Mouse (Mus musculus) layer of hippocampus, adult 8-10 months (tissue): ENCODE results near the gene Olfr1156. TPM values are rescaled to one million over a fixed set of nuclear protein-coding genes. Genes with fewer than 3 reads are reported as not detected.

Experiments used
- DNase-seq, 2 experiments: peaks; one replicate each; pipeline ENCODE4 v3.0.0; 2022; ENCODE audit warnings: low spot score in 2 of 2
- total RNA-seq, 4 experiments: library from RNA; stranded (reverse); gene quantifications; 2 replicates each; pipeline ENCODE4 v1.2.4; 2022

Olfr1156 gene
- total RNA-seq: not detected

DNA sequence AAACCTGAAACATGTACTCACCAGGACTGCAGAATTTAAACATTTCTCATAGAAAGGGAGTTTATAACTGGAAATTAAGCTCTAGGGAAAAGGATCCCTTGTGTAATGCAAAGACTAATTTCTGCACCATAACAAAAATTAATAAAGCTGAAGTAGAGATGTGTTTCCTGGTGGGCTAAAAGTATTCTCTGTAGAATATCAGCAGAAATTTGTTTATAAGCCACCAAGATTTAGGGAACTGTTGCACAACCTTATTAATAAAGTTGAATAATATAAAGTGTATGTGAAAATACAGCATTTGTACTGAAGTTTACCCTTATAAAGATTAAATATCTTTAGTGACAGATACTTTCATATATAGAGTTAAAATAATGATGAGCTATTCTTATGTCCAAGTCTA is at the start of gene Olfr1156:
Gene Olfr1156 (minus strand): TSS at position 101 of the 400 bp plus-strand sequence.
- no peak for DNase-seq

DNA sequence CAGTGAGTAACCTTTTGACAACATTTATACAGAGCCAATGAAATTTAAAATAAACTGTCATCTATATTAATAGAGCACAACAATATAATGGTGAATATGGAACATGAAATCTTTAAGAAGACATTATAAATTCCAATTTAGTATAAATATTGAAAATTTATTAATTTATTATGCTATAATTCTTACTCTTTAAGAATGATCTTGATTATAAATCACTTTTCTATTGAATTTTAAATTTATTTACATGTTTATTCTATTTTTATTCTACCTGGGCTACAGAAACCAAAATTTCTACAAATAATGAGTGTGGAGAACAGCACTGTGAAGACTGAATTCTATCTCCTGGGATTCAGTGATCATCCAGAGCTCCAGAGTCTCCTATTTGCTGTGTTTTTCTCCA is 36.9 kb upstream of the Olfr1156 start, which contains the start of gene Olfr1158:
Gene Olfr1158 (plus strand): TSS at position 301 of the 400 bp plus-strand sequence.
- no peak for DNase-seq

DNA sequence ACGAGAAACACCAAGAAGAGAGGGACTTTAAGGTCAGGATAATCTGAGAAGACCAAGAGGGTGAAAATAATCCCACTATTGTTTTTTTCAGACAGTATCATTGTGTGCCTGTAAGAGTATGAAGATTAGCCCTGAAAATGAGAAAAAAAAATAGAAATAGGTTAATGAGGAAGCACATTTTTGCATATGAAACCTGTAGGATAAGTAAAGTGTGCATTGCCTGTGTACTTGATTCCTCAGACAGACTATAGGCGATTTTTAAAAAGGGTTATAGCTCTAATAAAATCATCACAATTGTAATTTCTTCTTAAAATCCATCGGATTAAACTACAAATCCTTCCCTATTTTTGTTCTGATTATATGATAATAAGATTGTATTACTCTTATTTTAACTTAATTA is 21.7 kb upstream of the Olfr1156 start, which contains the start of gene Olfr74:
Gene Olfr74 (minus strand): TSS at position 101 of the 400 bp plus-strand sequence.
- no peak for DNase-seq

DNA sequence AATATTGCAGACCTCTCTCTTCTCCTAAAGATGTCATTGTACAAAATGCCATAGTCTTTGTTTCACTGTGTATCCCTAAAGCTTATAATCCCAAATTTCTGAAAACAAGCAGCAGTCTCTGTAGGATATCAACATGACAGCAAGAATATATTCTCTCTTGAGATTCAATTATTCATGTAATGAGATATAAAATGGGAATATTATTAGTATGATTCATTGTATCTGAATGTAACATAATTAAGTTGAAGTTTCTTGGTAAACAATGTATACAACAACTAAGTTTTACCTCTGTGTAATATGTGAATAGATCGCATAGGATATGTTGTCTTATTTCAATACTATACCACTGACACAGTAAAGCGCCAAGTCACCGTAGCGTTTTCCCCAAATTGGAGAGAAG is 15.3 kb upstream of the Olfr1156 start, which contains the start of gene Olfr1157:
Gene Olfr1157 (minus strand): TSS at position 101 of the 400 bp plus-strand sequence.
- DNase-seq: no peak

DNA sequence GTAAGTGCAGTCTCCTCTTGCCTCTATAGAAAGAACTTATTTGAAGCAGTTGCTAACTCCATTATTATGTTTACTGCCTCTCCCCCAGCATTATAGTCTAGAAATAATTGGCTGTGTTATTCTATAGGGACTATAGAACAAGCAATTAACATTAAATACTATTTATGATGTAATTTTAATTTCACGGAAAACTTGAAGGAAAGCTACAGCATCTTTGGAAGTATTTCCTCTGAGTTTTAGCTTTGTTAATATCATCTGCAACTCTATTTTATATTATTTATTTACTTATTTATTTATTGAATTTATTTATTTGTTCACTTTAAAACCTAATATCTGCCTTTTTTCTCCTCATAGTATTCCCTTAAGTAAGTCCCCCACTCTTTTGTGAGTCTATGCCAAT is 7.9 kb downstream of the Olfr1156 start, which contains the start of gene Olfr1155:
Gene Olfr1155 (minus strand): TSS at position 101 of the 400 bp plus-strand sequence.
- no peak for DNase-seq

DNA sequence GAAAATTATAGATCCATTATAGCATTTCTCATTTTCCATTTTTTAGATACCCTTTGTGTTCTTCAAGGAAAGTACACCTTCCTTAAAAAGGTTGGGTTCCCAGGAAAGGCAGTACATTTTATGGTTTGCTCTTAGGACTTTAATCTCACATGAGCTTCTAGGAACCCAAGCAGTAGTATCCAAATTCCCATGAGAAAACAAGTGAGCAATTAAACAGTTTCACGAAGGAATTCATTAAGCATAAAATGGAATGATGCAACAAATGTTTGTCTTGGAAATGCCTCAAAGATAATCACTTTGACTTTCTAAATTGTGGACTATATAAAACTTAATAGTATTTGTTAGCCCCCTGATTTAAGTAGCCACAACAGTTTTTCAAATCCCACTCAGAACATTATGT is 47.8 kb downstream of the Olfr1156 start, which contains the start of gene Olfr1154:
Gene Olfr1154 (minus strand): TSS at position 101 of the 400 bp plus-strand sequence.
- DNase-seq: no peak

Other genes with a start within 250 kb of the Olfr1156 start
- not detected for gene Olfr1137, start 239.9 kb downstream of the Olfr1156 start, total RNA-seq
- not detected for gene Olfr1138, start 213.1 kb downstream of the Olfr1156 start, total RNA-seq
- not detected for gene Olfr1140, start 209.3 kb downstream of the Olfr1156 start, total RNA-seq
- not detected for gene Olfr1141, start 199.1 kb downstream of the Olfr1156 start, total RNA-seq
- not detected for gene Olfr152, start 173.6 kb downstream of the Olfr1156 start, total RNA-seq
- not detected for gene Olfr1143, start 152.5 kb downstream of the Olfr1156 start, total RNA-seq
- not detected for gene Olfr1145, start 143.3 kb downstream of the Olfr1156 start, total RNA-seq
- not detected for gene Olfr1148, start 122.6 kb downstream of the Olfr1156 start, total RNA-seq
- gene Olfr1150-ps1, start 109.1 kb downstream of the Olfr1156 start, total RNA-seq: not detected
- gene Olfr1151, start 97.2 kb downstream of the Olfr1156 start, total RNA-seq: not detected
- gene Olfr1152, start 86.6 kb downstream of the Olfr1156 start, total RNA-seq: not detected
- not detected for gene Olfr1153, start 58.1 kb downstream of the Olfr1156 start, total RNA-seq
- gene Olfr1154, start 47.9 kb downstream of the Olfr1156 start, total RNA-seq: not detected
- gene Olfr1155, start 8.0 kb downstream of the Olfr1156 start, total RNA-seq: not detected
- gene Olfr1157, start 15.2 kb upstream of the Olfr1156 start, total RNA-seq: not detected
- not detected for gene Olfr74, start 21.6 kb upstream of the Olfr1156 start, total RNA-seq
- gene Olfr1158, start 37.0 kb upstream of the Olfr1156 start, total RNA-seq: not detected
- gene Olfr1160, start 55.2 kb upstream of the Olfr1156 start, total RNA-seq: not detected
- gene Olfr1161, start 69.7 kb upstream of the Olfr1156 start, total RNA-seq: not detected
- not detected for gene Olfr73, start 84.6 kb upstream of the Olfr1156 start, total RNA-seq
- not detected for gene Olfr1162, start 98.0 kb upstream of the Olfr1156 start, total RNA-seq
- gene Olfr1163, start 118.7 kb upstream of the Olfr1156 start, total RNA-seq: not detected
- gene Olfr1164, start 140.9 kb upstream of the Olfr1156 start, total RNA-seq: not detected
- gene Olfr1166, start 175.2 kb upstream of the Olfr1156 start, total RNA-seq: not detected
- gene Olfr1167, start 202.1 kb upstream of the Olfr1156 start, total RNA-seq: not detected
- gene Olfr1168, start 228.8 kb upstream of the Olfr1156 start, total RNA-seq: not detected